Mouse (Mus musculus) forebrain, embryonic 15.5 days (tissue): ENCODE data around the gene Tlk1. TPM values are rescaled to one million over a fixed set of nuclear protein-coding genes. Genes with fewer than 3 reads are reported as not detected.

Experiments used
- ATAC-seq: fragments of 200-750 bp; cut with Nextera tagmentation; replicated peaks from 2 replicates; pipeline ENCODE4 v1.8.0; 2017; ENCODE audit warnings: mild to moderate bottlenecking, moderate TSS enrichment, moderate library complexity
- H3K27ac ChIP-seq: fragments of 300-500 bp; sonication (generic); replicated peaks from 2 replicates; pipeline ENCODE4 v1.5.1; 2015; ENCODE audit warnings: mild to moderate bottlenecking, inconsistent platforms
- H3K27me3 ChIP-seq: fragments of 300-500 bp; sonication (generic); 2 replicates; pipeline ENCODE4 v1.6.1; 2015; ENCODE audit warnings: inconsistent platforms
- H3K36me3 ChIP-seq: fragments of 300-500 bp; sonication (generic); 2 replicates; pipeline ENCODE4 v1.6.1; 2015; ENCODE audit warnings: mild to moderate bottlenecking, inconsistent platforms
- H3K4me1 ChIP-seq: fragments of 300-500 bp; sonication (generic); 2 replicates; pipeline ENCODE4 v1.6.1; 2015; ENCODE audit warnings: inconsistent platforms
- H3K4me2 ChIP-seq: fragments of 300-500 bp; sonication (generic); replicated peaks from 2 replicates; pipeline ENCODE4 v1.6.1; 2015; ENCODE audit warnings: mild to moderate bottlenecking, inconsistent platforms
- H3K4me3 ChIP-seq: fragments of 300-500 bp; sonication (generic); 2 replicates; pipeline ENCODE4 v1.5.1; 2015; ENCODE audit warnings: mild to moderate bottlenecking, inconsistent platforms
- H3K9ac ChIP-seq: fragments of 300-500 bp; sonication (generic); replicated peaks from 2 replicates; pipeline ENCODE4 v1.6.1; 2015; ENCODE audit warnings: mild to moderate bottlenecking, inconsistent platforms
- H3K9me3 ChIP-seq: fragments of 300-500 bp; sonication (generic); 2 replicates; pipeline ENCODE4 v1.6.1; 2016; ENCODE audit warnings: inconsistent platforms
- WGBS: fragments of 180-500 bp; shearing (Covaris S2); methylation state at CpG from one replicate; pipeline ENCODE4 v1.1.7; 2015; ENCODE audit warnings: mixed read lengths; 5-methylcytosine and 5-hydroxymethylcytosine counted together
- polyA plus RNA-seq: library from polyadenylated mRNA; unstranded; fragments of >200 nt; fragmentation: Nextera tagmentation; extraction: Ambion mirVana; gene quantifications from 2 replicates; pipeline ENCODE4 v1.2.1, GENCODE M21; 2015

The Tlk1 gene
- polyA plus RNA-seq, 1 experiment from 2014 or later, result 25.3 TPM

- 45% methylated on average over 11 of the region's 11 CpGs for WGBS
- Histone ChIP-seq H3K4me2 (peak overlapping the region; percentile 22; the same call in 1 of the 2 replicates), H3K9ac (no peak overlapping the region), H3K4me1 (peaks cover 4% of the 10 kb centered on the region), H3K36me3 (no peaks in the 10 kb centered on the region), H3K27ac (peak overlapping the region; percentile 60), H3K27me3 (no peaks in the 10 kb centered on the region), H3K9me3 (no peaks in the 10 kb centered on the region), H3K4me3 (no peak overlapping the region; the same call in 1 of the 2 replicates)
- ATAC-seq, result peak; percentile 46; the same call in 1 of the 2 replicates
Measured at GRCm38 (mm10) chr2:70852796-70853221, 27.3 kb upstream of the Tlk1 start.

DNA sequence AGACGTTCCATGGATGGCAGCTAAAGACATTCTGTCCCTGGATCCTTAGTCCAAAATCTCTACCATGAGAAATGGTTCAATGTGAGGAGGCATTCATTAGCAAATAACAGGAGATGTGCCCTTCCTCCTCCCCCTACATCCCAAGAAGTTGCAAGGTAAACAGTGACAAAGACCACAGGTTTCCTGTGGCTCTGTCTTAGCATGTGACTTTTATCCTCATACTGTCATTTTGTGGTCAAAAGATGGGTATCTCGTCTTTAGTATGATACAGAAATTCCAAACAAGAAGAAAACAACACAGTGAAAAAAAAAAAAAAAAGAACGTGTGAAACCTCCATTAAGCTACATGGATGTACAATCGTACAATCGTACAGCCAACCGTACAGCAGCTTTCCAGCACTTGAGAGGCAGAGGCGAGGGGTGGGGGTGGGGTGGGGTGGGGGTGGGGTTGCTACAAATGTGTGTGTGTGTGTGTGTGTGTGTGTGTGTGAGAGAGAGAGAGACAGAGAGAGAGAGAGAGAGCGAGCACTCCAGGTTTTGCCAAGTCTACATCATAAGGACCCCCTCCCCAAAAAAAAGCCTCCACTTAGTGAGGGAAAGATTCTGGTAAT lies 26.8 kb upstream of the Tlk1 start:
- H3K9me3 ChIP-seq, result no peaks in the 10 kb centered on the region
- peak overlapping the region; percentile 60 for H3K27ac ChIP-seq
- peak overlapping the region; percentile 22; the same call in 1 of the 2 replicates for H3K4me2 ChIP-seq
- no peak overlapping the region for H3K4me3 ChIP-seq
- WGBS, result 43% methylated on average over 8 of the region's 8 CpGs
- no peaks in the 10 kb centered on the region for H3K27me3 ChIP-seq
- no peaks in the 10 kb centered on the region for H3K36me3 ChIP-seq
- H3K9ac ChIP-seq, result no peak overlapping the region
- peak; percentile 53; the same call in 1 of the 2 replicates for ATAC-seq
- H3K4me1 ChIP-seq, result peaks cover 4% of the 10 kb centered on the region

GRCm38 (mm10) chr2:70845871-70846270 lies 20.3 kb upstream of the Tlk1 start:
- Histone ChIP-seq H3K9me3 (no peaks in the 10 kb centered on the region), H3K9ac (no peak overlapping the region), H3K4me1 (no peaks in the 10 kb centered on the region), H3K27ac (no peak overlapping the region), H3K36me3 (no peaks in the 10 kb centered on the region), H3K4me2 (no peak overlapping the region), H3K4me3 (no peak overlapping the region), H3K27me3 (no peaks in the 10 kb centered on the region)
- no peak for ATAC-seq
- WGBS, result 42% methylated on average over 2 of the region's 2 CpGs

DNA sequence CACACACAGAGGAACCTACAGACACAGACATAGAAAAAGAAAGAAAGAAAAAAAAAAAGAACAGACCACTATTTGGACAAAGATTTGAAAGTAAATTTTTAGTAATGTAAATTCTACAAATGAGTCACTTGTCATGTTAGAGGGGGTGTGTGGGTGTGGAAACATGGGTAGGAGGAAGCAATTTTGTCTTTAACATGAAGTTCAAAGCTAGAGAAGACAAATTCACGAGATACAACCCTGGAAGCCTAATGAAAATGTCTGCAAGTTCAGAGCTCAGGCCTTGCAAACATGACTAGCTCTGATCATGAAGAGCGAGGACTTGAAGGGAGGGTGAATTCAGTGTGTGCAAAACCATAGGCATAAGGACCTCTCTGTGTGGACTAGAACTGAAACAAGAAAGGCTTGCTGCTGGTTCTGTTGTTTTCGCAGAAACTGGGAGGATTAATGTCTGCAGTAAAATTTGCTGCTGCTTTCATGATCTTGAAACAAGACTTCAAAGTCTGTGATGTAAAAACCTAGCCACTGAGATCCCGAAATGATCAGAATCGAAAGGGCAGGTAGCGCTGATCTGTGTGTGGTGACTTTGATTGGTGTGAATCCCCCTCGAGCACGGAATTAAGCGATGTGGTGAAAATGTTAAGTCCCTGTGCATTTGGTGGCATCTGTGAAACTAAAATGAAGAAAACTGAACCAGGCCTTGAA lies 19.3 kb upstream of the Tlk1 start:
- Histone ChIP-seq H3K36me3 (no peaks in the 10 kb centered on the region), H3K4me3 (no peak overlapping the region), H3K4me1 (no peaks in the 10 kb centered on the region), H3K27me3 (no peaks in the 10 kb centered on the region), H3K9ac (no peak overlapping the region), H3K9me3 (no peaks in the 10 kb centered on the region), H3K4me2 (no peak overlapping the region), H3K27ac (no peak overlapping the region)
- WGBS, result 84% methylated on average over 9 of the region's 9 CpGs
- ATAC-seq, result no peak

DNA sequence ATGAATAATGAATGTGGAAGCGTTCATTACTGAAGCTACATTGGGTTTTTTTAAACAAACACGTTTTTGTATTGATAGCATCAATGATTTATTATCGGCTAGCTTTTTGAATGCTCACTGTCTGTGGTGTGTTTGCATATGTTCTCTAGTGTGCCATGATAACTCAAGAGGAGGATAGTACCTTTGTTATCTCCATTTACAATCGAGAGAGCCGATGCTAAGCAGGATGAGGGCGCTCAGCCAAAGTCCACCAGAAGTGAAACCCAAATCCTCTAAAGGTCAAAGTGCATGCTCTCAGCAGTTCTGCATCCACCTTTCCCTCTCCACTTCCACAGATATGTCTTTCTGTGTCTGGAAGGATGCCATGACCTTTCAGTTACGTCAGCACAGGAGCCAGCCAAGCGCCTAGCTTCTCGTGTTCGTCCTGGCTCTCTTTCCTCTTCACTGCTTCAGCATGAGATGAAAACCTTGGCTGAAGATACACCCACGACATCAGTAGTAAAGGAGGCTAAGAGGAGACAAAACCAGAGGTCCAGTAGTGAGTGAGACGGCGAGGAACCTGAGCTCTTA lies 16.6 kb upstream of the Tlk1 start:
- no peak for ATAC-seq
- no peaks in the 10 kb centered on the region for H3K27me3 ChIP-seq
- no peaks in the 10 kb centered on the region for H3K36me3 ChIP-seq
- no peak overlapping the region for H3K9ac ChIP-seq
- H3K9me3 ChIP-seq, result no peaks in the 10 kb centered on the region
- no peaks in the 10 kb centered on the region for H3K4me1 ChIP-seq
- H3K4me2 ChIP-seq, result no peak overlapping the region
- H3K27ac ChIP-seq, result no peak overlapping the region
- WGBS, result 76% methylated on average over 13 of the region's 13 CpGs
- no peak overlapping the region for H3K4me3 ChIP-seq

DNA sequence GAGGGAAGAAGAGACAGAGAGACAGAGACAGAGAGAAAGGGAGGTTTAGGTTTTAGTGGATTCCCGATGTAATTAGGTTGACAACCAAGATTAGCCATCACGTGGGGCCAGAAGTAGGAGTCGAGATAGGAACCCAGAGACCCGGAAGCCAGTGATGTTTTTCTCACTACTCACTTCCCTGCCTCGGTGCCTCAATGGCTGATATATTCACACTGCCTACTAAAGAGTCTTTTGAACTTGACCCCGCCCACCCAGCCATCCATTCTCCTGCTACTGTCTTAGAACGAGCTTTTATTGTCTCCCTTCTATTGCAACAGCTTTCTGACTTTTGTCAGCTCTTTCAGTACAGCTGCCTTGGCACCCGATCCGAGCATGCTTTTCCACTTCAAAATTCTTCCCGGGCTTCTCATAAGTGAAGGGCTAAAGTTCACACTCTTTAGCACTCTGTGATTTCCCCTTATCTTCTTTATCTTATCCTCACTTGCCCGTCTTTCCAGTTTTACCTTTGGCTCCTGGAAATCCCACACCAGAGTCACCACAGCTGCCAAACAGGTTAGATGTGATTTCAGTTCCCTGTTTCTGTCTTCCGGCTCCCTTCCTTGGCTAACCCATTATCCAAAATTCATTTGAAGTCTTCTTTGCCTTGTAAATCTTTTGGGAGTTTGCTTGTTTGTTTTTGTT lies 13.1 kb upstream of the Tlk1 start:
- Histone ChIP-seq H3K4me1 (no peaks in the 10 kb centered on the region), H3K9ac (no peak overlapping the region), H3K36me3 (no peaks in the 10 kb centered on the region), H3K27ac (no peak overlapping the region), H3K9me3 (no peaks in the 10 kb centered on the region), H3K4me3 (no peak overlapping the region), H3K27me3 (no peaks in the 10 kb centered on the region), H3K4me2 (no peak overlapping the region)
- ATAC-seq, result no peak
- WGBS, result 39% methylated on average over 12 of the region's 12 CpGs

DNA sequence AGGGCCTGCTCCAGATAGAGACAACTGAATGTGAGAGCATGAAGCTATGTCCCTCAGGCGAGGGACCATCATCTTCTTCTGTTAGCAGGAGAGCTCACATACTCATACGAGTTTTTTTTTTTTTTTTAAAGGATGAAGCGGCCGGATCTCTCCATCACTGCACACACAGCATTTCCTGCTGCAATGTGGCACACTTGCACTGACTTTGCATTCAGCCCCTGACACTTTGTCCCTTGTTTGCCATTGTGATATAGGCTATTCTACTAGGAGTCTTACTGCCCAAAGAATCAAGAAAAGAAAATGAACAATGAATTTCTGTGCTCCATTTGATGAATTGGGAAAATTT lies 10.8 kb upstream of the Tlk1 start:
- Histone ChIP-seq H3K4me1 (no peaks in the 10 kb centered on the region), H3K4me2 (no peak overlapping the region), H3K9ac (no peak overlapping the region), H3K27ac (no peak overlapping the region), H3K9me3 (no peaks in the 10 kb centered on the region), H3K27me3 (no peaks in the 10 kb centered on the region), H3K36me3 (no peaks in the 10 kb centered on the region), H3K4me3 (no peak overlapping the region)
- ATAC-seq, result no peak
- 68% methylated on average over 4 of the region's 4 CpGs for whole genome bisulfite sequencing

DNA sequence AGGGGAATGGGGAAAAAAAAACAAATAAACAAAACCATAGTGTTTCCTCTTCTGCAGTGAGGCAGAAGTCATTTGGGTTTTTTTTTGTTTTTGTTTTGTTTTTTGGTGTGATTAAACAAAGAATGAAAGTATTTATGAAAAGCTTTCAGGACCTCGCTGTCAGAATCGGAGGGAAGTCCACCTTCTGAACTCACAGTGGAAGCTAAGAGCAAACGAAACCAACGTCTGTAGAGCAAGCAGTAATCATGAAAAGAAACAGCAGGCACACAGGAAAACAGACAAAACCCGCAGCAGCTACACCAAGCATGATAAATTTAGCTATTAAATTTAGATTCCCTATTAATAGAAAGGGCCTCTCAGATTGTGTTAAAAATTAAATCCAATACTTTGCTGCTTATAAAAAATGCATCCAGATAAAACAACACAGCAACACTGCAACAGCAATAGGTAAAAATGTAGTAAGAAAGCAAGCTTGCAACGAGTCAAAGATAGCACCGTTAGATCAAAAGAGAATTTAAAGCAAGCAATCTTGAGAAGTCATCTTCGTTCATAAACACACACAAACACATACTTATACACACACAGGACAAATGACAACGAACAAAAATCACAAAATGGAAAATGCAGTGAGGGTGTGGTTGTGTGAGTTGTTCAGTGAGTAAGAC lies 10.2 kb upstream of the Tlk1 start:
- Histone ChIP-seq H3K4me2 (no peak overlapping the region), H3K27me3 (no peaks in the 10 kb centered on the region), H3K4me3 (no peak overlapping the region), H3K9me3 (no peaks in the 10 kb centered on the region), H3K36me3 (no peaks in the 10 kb centered on the region), H3K4me1 (no peaks in the 10 kb centered on the region), H3K9ac (no peak overlapping the region), H3K27ac (no peak overlapping the region)
- 63% methylated on average over 9 of the region's 9 CpGs for WGBS
- ATAC-seq, result no peak

DNA sequence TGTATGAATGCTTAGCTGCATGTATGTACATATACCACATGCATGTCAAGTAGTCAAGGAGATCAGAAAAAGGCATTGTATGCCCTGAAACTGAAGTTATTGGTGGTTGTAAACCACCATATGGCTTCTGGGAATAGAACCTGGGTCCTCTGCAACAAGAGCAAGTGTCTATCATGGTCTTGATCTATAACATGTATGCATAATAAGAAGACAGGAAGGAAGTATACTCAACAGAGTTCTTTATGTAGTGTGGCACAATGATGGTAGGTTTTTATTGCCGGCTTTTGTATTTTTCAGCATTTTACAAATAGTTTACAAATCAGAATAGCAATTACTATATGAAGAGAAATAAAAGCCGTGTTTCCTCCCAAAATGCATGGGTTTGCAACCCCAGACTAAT lies 9.7 kb upstream of the Tlk1 start:
- no peak overlapping the region for H3K9ac ChIP-seq
- WGBS, result 83% methylated on average over 2 of the region's 2 CpGs
- H3K27me3 ChIP-seq, result no peaks in the 10 kb centered on the region
- no peaks in the 10 kb centered on the region for H3K4me1 ChIP-seq
- H3K4me2 ChIP-seq, result no peak overlapping the region
- no peak for ATAC-seq
- no peaks in the 10 kb centered on the region for H3K36me3 ChIP-seq
- H3K4me3 ChIP-seq, result no peak overlapping the region
- no peaks in the 10 kb centered on the region for H3K9me3 ChIP-seq
- no peak overlapping the region for H3K27ac ChIP-seq

- Histone ChIP-seq H3K27me3 (no peaks in the 10 kb centered on the region), H3K9ac (no peak overlapping the region), H3K27ac (no peak overlapping the region), H3K9me3 (no peaks in the 10 kb centered on the region), H3K36me3 (no peaks in the 10 kb centered on the region), H3K4me2 (no peak overlapping the region), H3K4me3 (no peak overlapping the region), H3K4me1 (no peaks in the 10 kb centered on the region)
- no peak for ATAC-seq
- WGBS, result 69% methylated on average over 1 of the region's 1 CpGs
Measured at GRCm38 (mm10) chr2:70833261-70833660, 7.7 kb upstream of the Tlk1 start.

GRCm38 (mm10) chr2:70831709-70832350 lies 6.3 kb upstream of the Tlk1 start:
- Histone ChIP-seq H3K27me3 (no peaks in the 10 kb centered on the region), H3K36me3 (no peaks in the 10 kb centered on the region), H3K4me2 (no peak overlapping the region), H3K4me3 (no peak overlapping the region), H3K27ac (no peak overlapping the region), H3K9me3 (no peaks in the 10 kb centered on the region), H3K4me1 (no peaks in the 10 kb centered on the region), H3K9ac (no peak overlapping the region)
- WGBS, result 86% methylated on average over 10 of the region's 10 CpGs
- ATAC-seq, result no peak
